Mouse (Mus musculus) splenic B cell, adult 2 months (primary cell): ENCODE data around the gene Dtd1.
"Not testable (repeated sequence)": the region's sequence is repeated elsewhere in the genome, so short reads cannot be mapped to it uniquely, and the experiment has no call there.

ENCODE experiments used
- DNase-seq: peaks from one replicate; pipeline ENCODE4 v3.0.0-alpha.2; 2011; ENCODE audit warnings: low read depth, low spot score
- H3K27me3 ChIP-seq: 2 replicates; pipeline ENCODE4 v1.6.1; 2012; ENCODE audit warnings: mild to moderate bottlenecking, low read length, moderate library complexity, mixed read lengths; ENCODE audit not compliant: control insufficient read depth, poor library complexity, insufficient read depth, severe bottlenecking
- H3K36me3 ChIP-seq: 2 replicates; pipeline ENCODE4 v1.6.1; 2012; ENCODE audit warnings: mild to moderate bottlenecking, low read length, moderate library complexity, mixed read lengths; ENCODE audit not compliant: control insufficient read depth, poor library complexity, insufficient read depth, severe bottlenecking

Gene Dtd1

DNA sequence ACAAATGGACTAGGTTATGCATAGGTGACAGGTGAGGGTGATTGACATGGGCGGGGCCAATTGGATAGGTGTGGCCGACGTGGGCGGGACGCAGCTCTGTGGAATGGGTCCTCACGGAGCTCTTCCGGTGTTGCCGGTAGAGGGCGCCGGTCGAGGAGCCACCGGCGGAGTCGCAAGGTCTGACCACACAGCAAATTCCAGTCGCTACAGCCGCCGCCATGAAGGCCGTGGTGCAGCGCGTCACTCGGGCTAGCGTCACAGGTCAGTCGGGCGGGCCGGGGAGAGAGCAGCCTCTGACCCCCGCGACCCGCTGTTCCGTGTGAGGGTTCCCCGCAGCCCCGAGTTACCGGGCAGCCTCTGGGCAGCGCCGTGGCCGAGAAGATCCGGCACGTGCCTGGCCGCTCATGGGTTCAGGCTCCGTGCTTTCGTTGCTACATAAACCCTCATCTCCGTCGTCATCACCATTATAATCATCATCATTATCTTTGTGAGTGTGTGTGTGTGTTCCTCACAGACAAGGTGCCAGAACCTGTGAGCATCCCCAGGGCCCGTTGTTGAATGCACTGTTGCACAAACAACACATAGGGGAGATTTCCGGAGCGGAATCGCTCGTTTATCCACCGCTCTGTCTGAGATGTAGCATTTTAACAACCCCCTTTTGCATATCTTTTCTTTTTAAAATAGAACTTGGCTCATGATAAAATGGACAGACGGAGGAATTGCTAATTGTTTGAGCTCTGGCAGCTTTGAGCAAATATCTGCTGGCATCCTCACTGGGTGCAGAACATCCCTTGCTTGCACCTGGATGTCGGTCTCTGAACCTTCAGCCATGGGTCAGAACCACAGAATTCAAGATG lies at the start of gene Dtd1:
TSS of gene Dtd1 (plus strand) at position 67 of the 857 bp plus-strand sequence.
- no peaks in the 10 kb centered on the region; the same call in 1 of the 2 replicates for H3K36me3 ChIP-seq
- no peaks in the 10 kb centered on the region for H3K27me3 ChIP-seq
- peak; percentile 93 for DNase-seq

- H3K27me3 ChIP-seq, result no peaks in the 10 kb centered on the region
- H3K36me3 ChIP-seq, result 0 out of 2 replicates have a peak, but pooled peaks cover 3% of the 10 kb centered on the region
- peak; percentile 67 for DNase-seq
Measured at GRCm38 (mm10) chr2:144550529-144550928, 49.2 kb upstream of the Dtd1 start, which contains the start of gene Rbbp9. Rbbp9 (minus strand) TSS chr2:144550869.

DNA sequence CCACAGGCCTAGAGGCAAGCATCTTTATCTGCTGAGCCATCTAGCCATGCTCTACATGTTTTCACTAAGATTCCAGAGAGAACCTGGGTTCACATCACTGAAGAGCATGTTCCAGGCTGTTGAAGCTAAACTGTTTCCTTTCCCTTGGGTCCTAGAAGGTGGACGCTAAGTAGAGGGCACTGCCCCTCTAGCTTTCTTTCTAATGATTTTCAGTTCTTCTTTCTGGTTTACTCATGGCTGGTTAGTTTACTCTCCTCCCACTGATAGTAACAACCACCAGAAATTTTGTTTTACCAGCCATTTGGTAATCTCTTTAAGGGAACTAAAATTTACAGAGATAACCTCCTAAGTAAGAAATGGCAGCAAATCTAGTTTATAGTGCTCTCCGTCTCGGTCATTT lies 45.8 kb upstream of the Dtd1 start:
- H3K36me3 ChIP-seq, result no peaks in the 10 kb centered on the region
- DNase-seq, result peak; percentile 44
- H3K27me3 ChIP-seq, result no peaks in the 10 kb centered on the region

DNA sequence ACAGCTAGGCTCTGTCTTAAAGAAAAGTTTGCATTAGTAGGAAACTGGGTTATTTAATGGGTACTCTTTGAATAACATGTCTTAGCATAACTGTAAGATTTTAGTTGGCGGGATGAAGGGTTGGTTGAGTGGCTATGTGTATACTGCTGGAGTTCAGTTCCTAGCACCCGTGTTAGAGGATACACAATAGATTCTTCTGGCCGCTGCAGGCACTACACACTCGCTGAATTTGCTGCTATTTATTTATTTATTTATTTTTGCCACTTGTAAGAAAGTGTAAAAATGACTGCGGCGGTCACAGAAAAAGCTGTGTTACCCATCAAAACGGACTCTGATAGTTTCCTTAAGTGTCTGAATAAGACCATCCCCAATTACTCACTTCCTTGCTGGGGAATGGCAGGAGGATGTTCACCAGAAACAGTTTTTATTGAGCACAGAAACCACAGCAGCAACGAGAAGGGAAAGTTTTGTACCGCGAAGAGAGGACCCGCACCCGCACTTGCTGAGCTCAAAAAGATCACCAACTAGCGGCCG lies 44.3 kb upstream of the Dtd1 start:
- H3K36me3 ChIP-seq, result peaks cover 3% of the 10 kb centered on the region; the same call in 1 of the 2 replicates
- H3K27me3 ChIP-seq, result no peaks in the 10 kb centered on the region
- DNase-seq, result no peak

DNA sequence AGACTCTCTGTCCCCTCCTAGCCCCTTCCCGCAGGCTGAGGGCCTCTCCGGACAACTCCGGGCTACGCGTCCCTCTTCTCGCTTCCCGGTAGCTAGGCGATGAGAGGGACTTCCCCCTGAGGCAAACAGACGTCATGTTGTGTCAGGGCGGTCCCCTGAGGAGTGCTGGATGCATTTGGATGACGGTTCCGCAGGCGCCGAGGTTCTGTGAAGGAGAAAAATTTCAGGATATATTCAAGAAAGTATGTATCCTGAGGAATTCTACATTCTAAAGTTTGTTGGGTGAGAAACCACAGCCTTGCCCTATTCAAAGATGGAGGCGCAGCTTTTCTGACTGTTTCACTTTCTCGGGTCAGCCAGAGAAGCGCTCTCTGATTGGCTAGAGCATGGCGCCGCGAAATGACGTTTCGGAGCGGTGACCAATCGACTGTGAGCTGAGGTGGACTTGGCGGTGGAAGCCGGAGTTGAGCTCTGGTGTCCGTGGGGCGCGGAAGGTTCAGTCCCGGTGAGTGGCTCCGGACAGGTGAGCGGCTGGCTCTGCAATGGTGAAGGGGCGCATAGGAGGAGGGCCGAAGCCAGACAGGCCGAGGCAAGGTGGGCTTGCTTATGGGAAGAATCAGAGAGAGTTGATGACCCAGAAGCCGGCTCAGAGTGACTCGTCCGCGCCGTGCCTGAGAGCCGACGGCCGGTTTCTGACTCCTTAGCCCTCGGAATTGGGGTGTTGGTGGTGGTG lies 43.7 kb upstream of the Dtd1 start, which contains the start of gene Sec23b:
TSS of gene Sec23b (plus strand) at position 410 of the 733 bp plus-strand sequence.
- Histone ChIP-seq H3K27me3 (no peaks in the 10 kb centered on the region), H3K36me3 (peaks cover 3% of the 10 kb centered on the region; the same call in 1 of the 2 replicates)
- DNase-seq, result peak; percentile 97

DNA sequence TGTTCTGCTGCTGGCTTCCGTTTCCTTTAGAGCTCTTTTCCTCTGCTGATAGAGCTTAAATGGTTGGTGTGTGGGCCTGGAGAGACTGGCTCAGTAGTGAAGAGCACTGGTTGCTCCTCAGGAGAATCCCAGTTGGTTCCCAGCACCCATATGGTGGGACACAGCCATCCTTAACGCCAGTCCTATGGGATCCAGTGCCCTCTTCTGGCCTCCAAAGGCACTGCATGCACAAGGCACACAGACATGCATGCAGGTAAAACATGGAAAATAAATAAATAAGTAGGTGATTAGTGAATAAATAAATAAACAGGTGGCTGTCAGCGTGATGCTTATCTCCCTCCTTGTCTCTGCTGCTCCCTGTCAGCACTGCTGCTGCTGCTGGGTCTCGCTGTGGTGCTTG lies 11.0 kb upstream of the Dtd1 start:
- Histone ChIP-seq H3K27me3 (no peaks in the 10 kb centered on the region), H3K36me3 (peaks cover 15% of the 10 kb centered on the region)
- DNase-seq, result no peak

DNA sequence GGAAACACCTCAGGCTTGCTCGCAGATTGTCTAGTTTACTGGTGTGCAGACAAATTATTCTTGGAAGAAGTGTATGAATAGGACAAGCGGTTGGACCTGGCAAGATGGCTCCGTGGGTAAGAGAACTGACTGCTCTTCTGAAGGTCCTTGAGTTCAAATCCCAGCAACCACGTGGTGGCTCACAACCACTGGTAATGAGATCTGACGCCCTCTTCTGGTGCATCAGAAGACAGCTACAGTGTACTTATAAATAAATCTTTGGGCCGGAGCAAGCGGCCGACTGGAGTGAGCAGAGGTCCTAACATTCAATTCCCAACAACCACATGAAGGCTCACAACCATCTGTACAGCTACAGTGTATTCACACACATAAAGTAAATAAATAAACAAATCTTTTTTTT lies 6.7 kb upstream of the Dtd1 start:
- H3K36me3 ChIP-seq, H3K27me3 ChIP-seq: not testable (repeated sequence)
- DNase-seq, result peak; percentile 16

- peaks cover 2% of the 10 kb centered on the region; the same call in 1 of the 2 replicates for H3K36me3 ChIP-seq
- H3K27me3 ChIP-seq, result no peaks in the 10 kb centered on the region
- DNase-seq, result peak; percentile 74
Measured at GRCm38 (mm10) chr2:144593951-144594651, 5.6 kb upstream of the Dtd1 start, which contains the start of gene Smim26. Smim26 (plus strand) TSS chr2:144594054.

DNA sequence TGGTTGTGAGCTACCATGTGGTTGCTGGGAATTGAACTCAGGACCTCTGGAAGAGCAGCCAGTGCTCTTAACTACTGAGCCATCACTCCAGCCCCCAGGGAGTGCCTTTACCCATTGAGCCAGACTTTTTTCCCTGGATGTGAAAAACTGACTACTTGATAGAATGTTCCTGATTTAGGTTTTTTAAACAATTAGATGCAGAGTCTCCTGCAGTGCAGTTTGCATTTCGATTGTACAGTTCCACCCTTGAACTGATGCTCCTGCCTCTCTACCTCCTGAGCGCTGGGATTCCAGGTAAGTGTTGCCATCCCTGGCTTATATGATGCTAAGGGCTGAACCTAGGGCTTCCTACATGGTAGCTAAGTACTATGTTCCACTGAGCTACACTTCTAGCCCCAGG lies 1.7 kb upstream of the Dtd1 start:
- Histone ChIP-seq H3K36me3 (no peaks in the 10 kb centered on the region), H3K27me3 (no peaks in the 10 kb centered on the region)
- DNase-seq, result no peak

DNA sequence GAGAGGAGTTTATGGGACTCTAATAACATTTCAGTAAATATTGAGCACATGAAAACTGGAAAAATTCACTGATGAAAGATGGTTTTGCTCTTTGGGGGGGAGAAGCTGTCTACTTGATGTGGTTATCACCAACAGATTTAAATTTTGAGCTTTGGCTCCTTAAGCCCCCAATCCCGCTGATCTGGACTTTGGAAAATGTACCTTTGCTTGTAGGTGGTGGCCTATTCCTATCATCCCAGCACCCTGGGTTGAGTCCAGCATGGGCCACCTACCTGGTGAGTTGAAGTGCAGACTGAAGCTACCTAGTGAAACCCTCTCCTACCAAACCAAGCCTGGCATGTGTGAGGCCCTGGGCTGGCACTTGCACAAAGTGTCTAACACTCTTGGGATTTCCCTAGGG lies 1.9 kb downstream of the Dtd1 start:
- Histone ChIP-seq H3K27me3 (no peaks in the 10 kb centered on the region), H3K36me3 (no peaks in the 10 kb centered on the region; the same call in 1 of the 2 replicates)
- DNase-seq, result no peak

DNA sequence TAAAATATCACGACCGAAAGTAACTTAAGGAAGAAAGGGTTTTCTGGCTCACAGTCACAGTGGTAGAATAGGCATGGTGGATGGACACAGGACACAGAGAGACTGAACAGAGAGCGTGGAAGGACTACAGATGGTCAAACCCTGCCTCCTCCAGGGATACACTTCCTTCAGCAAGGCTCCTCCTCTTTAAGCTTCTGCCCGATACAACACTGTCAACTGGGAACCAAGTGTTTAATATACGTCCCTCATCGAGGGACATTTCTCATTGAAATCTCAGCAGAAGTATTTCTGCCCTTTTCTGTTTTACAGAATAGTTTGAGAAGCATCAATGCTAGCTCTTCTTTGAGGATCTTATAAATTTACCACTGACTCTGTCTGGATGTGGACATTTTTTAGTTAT lies 14.3 kb downstream of the Dtd1 start:
- Histone ChIP-seq H3K27me3 (no peaks in the 10 kb centered on the region), H3K36me3 (peaks cover 5% of the 10 kb centered on the region; the same call in 1 of the 2 replicates)
- DNase-seq, result no peak

DNA sequence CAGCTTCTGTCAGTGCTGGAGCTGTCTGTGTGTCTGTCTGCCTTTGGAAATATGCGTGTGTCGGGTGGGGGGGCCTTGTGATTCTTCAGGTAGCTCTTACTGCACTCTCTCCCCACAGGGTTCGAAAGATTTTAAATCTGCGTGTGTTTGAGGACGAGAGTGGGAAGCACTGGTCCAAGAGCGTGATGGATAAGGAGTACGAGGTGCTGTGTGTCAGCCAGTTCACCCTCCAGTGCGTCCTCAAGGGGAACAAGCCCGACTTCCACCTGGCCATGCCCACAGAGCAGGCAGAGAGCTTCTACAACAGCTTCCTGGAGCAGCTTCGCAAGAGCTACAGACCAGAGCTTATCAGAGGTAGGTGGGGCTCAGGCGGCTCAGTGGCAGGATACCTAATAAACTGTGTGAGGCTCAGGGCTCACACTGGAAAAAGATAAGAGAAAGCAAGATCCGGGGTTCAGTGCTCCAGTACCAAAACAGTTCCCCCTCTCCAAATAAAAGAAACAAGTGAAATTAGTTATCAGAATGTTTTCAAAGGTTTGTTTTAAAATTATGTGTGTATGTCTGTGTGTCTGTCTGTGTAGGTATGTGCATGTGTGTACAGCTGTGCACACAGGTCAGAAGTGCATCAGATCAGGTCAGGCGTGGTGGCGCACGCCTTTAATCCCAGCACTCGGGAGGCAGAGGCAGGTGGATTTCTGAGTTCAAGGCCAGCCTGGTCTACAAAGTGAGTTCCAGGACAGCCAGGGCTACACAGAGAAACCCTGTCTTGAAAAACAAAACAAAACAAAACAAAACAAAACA lies 17.6 kb downstream of the Dtd1 start:
- no peak for DNase-seq

DNA sequence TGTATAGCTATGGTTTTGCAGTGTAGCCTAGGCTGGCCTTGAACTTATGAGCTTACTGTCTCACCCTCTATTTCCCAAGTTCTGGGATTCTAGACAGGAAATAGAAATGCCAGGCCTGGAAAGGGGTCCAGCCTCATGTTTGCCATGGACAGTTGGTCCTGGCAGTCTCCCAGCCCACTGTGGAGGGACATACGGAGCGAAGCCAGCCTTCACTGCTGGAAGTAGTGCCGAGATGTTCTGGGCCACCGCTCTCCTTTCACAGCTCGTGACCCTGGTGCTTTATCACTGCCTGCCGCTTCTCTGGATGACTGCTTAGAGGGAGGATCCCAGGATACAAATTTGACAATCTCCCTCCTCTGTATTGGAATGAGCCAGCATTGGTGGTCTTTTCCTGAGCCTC lies 21.8 kb downstream of the Dtd1 start:
- H3K27me3 ChIP-seq, result no peaks in the 10 kb centered on the region
- peaks cover 7% of the 10 kb centered on the region; the same call in 1 of the 2 replicates for H3K36me3 ChIP-seq
- no peak for DNase-seq

More for the DNA sequence above, 17.6 kb downstream of the Dtd1 start:
- Histone ChIP-seq H3K36me3 (peaks cover 5% of the 10 kb centered on the region; the same call in 1 of the 2 replicates), H3K27me3 (no peaks in the 10 kb centered on the region)
